Mouse (Mus musculus): ENCODE measurements at regions not wholly inside any gene's neighbourhood (a gene's known extent, or its start where the extent isn't known, plus 50 kb on each side); places are given as distances from the start of the nearest gene placed in this dataset.
"Not testable (repeated sequence)": the region's sequence is repeated elsewhere in the genome, so short reads cannot be mapped to it uniquely, and the experiment has no call there.

DNA sequence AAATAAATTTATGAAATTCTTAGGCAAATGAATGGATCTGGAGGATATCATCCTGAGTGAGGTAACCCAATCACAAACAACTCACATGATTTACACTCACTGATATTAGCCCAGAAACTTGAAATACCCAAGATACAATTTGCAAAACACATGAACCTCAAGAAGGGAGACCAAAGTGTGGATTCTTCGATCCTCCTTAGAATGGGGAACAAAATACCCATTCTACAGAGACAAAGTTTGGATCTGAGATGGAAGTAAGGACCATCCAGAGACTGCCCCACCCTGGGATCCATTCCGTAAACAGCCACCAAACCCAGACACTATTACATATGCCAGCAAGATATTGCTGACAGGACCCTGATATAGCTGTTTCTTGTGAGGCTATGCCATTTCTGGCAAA, 971.2 kb downstream of the Agbl1 start:
- intact Hi-C loops (cut with DNase I) = not testable (repeated sequence)

DNA sequence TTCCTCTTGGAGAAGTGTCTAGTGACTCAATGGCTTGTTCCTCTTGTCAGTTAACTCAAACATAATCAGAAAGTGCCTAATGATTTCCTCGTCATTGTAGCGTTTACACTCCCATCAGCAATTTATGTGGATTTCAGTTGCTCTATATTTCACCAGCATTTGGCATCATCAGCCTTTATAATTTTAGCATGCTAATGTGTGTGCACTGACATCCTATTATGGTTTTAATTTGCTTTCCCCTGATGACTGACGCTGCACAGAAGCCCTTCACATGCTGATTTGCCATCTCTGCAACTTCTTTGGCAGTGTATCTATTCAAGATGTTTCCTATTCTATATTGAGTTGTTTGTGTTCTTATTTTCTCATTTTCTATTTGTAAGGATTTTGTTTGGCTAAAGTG, 975.9 kb downstream of the Agbl1 start:
- intact Hi-C loops (cut with DNase I) = no loop called here

DNA sequence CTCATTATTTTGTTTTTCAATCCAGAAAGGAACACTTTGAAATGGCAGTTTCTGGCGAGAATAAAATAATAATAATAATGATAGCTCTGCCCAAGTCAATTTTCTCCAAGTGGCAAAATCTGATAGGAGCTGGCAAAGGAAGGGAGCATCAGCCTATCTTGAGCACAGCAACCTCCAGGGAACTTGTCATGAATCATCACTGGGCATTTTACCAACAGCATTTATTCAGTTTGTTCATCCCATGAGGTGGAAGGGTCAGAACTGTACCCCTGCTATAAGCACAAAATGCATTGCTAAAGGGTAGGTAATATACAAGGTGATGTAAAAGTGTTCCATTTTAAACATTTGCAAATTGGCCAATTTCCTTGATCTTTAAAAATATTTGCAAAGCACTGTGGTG, 1019.7 kb downstream of the Agbl1 start:
- intact Hi-C loops (cut with DNase I) = no loop called here

DNA sequence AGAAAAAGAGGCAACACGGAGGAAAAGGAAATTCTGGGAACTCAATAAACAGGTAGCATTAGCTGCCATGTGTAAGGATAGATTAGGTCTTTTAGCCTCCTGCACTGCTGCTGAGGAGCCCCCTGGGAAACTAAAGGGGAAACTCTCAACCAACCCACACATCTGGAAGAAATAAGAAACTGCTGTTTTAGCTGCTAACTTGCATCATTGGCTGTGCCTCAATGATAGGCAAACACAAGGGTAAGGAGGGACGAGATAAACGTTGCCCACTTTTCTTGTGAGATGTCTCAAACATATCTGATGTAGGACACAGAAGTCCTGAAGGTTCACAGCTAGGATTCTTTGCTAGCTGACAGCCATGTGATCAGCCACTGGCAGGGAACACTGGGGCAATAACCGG, 1058.0 kb downstream of the Agbl1 start:
- intact Hi-C loops (cut with DNase I) = no loop called here

DNA sequence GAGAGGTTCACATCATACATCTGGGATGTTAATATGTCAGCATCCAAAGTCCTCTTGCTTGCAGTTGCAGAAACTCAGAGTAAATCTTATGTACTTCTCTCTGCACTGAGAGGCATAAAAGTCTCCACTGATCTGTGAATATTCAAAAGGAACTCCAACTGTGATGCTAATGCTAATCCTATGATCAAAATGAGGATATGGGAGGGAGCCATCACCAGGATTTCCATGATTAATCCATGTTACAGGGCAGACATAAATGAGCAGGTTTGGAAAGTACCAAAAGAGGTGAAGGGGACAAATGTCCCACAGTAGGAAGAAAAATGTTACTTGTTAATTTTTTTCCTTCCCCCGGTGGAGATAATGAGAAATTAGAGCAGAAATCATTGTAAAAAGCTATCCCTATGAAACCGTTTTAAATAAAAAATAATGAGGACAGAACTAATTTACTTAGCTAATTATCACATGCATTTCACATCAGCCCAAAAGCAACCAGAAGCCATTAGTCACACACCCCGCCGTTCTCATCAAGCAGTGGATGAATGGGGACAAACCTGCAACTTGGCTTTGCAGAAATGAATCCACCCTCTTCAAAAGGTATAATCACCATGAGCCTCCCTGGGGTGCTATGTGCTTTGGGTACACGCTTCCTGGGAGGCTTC, 1065.4 kb downstream of the Agbl1 start:
- intact Hi-C loops (cut with DNase I) = loop anchor here (5.0 kb wide), 1 partner anchor 323 kb away; no protein-coding TSS in a partner anchor

DNA sequence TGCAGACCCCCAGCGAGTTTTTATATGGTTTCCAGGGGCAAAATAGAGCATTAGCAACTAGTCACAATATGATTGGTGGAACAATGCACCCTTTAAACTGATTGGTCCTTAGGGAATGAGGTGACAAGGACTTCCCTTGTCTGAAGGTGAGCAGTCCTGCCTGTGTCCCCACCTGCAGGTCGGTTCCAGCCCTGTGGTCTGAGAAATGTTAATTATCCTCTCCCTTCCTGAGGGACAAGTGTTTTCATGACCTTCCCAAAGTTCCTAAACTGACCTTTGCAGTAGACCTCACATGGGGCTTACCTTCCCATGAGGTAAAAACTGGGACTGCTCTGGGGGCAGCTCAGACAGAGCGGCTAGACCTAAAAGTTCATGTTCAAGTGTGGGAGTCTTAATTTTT, 1073.5 kb downstream of the Agbl1 start:
- intact Hi-C loops (cut with DNase I) = no loop called here

DNA sequence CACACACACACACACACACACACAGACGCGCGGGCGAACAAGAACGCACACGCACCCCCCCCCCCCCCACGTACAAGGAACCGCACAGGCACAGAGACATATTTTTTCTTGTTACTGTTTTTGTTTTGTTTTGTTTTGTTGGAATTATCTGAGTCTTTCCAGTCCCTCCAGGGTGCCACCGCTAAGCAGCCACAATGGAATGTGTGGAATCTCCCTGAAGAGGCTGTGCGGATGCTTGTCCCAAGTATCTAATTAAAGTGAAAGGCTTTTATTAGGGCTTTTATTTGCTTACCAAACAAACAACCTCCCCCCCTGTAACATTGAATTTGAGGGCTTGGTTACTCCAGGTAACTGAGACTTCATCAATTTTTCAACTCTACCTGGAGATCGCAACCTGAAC, 1074.2 kb downstream of the Agbl1 start:
- intact Hi-C loops (cut with DNase I) = no loop called here

DNA sequence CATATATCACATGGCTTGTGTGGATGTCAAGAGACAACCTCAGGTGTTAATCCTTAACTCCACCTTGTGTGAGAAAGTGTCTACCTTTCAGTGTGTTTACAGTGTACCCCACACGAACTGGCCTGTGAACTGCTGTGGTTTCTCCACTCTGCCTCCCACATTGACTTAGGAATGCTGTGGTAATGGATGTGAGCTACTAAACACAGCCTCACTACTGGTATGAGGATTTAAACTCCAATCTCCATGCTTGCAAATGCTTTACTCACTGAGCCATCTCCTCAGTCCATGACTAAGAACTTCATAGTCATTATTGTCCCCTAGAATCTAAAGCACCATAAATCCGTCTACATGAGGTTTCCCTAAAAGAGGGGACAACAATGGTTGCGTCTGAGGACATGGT, 1075.8 kb downstream of the Agbl1 start:
- intact Hi-C loops (cut with DNase I) = no loop called here

DNA sequence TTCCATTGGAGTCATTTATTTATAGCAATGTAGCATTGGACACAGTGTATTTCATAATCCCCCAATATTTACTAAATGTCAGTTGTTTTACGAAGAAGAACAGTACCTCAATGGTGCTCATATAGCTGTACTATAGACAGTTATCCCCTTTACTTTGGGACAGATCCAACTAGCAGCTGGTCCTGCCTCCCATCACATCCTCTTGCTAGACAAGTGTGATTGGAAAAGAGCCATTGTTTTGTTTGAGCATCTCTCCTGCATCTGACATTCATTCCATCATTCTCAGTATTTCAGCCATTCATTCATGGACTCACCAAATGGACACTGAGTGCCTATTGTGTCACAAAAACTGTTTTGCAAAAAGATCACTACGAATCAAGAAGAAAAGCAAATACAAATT, 1082.0 kb downstream of the Agbl1 start:
- intact Hi-C loops (cut with DNase I) = no loop called here

DNA sequence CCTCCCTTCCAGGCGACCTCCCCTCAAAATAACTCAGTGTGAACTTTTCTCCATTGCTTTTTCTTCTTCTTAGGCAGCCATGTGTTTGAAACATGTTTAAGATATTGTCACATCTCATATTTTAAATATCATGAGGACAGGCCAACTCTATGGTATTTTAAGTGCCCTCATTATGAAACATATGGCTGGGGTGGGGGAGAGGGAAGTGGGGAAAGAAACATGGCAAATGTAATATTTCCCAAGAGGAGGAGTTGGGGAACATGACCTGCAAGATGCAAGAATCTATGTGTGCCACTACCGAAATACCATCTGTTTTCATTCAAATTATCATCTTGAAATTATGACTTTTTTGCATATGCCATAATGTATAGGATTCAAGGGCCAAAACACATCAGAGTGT, 1095.5 kb downstream of the Agbl1 start:
- intact Hi-C loops (cut with DNase I) = no loop called here

DNA sequence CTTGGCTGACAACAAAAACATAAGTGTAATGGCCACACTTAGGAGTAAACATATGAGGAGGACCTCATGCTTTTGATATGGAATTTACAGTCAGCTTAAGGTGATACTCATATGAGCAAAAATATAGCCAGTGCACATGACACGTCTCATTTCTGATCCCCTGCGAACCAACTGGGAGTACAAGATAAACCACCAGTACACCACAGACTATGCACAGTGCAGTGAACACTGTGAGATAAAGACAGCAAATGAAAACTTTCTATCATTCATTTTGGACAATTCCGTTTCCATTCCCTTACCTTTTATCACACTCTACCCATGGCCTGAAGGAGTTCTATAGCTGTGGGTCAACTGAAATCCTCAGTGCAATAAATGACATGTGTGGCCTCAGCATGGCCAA, 1097.1 kb downstream of the Agbl1 start:
- intact Hi-C loops (cut with DNase I) = no loop called here

DNA sequence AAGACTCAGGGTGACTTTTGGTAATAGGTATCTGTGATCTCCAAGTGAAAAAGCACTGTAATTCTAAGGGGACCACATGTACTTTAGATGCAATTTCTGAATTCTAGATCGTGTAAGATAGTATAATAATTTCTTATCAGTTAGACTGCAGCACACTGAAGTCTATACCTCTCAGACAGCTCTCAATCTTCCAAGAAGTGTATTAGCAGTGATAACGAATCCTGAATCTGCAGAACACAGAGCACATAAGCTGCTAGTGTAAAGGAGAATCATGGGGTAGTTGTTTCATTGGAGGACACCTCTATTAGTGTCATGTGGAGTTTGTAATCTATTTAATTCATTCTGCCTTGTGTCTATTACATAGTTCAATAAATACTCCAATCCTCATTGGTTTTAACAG, 1097.8 kb downstream of the Agbl1 start:
- intact Hi-C loops (cut with DNase I) = no loop called here

DNA sequence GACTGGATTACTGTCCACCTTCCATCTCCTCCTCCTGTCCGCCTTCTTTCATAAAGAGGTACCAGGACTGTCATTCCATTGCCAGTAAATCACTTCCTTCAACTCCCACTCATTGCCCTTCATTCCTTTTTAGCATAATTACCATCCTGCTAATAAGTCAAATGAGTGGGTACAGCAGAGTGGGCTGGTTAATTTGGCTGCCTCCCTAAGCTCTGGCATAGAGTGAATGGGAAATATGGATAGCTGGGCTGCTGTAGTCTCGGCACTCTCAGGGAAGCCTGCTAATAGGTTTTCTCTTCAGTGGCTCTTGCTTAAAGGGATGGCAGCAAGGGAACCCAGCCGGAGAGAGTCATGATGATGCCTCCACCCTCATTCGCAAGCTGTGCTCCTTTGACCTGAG, 1108.9 kb downstream of the Agbl1 start:
- intact Hi-C loops (cut with DNase I) = no loop called here
